Mouse (Mus musculus): ENCODE data around the gene Rplp0. TPM values are rescaled to one million over a fixed set of nuclear protein-coding genes. Genes with fewer than 3 reads are reported as not detected.
"Not testable (repeated sequence)": the region's sequence is repeated elsewhere in the genome, so short reads cannot be mapped to it uniquely, and the experiment has no call there.

Gene Rplp0
- total RNA-seq (2015): 1,875 and 2,228 TPM in 2 replicates
- 1,202 and 1,250 TPM in 2 replicates for total RNA-seq (2017)

DNA sequence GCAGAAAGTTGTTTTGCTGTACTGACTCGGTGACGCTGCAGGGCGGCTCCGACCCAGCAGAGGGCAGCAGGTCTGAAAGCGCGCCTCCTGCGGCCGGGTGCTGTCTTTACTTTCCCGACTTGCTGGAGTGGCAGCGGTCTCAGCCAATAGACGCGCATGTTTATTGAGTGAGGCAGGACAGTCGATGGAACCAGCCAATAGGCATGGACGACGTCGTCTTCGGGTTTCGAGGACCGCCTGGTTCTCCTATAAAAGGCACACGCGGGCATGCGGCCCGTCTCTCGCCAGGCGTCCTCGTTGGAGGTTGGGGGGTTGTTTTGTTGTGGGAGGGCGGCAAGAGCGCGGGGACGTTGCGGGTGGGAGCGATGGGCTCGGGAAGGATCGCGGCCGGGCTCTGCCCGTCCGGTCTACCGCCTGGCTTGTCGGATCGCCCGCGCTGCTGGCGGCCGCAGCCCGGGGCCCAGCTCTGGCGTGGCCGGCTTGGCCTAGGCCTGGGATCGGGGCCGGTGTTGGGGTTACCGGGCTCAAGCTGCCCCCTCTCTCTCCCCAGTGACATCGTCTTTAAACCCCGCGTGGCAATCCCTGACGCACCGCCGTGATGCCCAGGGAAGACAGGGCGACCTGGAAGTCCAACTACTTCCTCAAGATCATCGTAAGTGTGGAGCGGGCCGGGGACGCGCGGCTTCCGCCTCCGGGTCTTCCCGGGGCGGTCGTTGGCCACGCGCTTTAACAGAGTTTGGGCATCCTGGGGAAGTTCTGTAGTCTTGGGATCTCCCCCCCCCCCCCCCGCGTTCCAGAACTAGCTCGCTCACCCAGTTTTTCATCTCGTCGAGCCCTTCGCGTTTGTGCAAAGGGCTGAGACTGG is at the start of gene Rplp0:
Rplp0 (plus strand) TSS at position 231 of the 865 bp plus-strand sequence.
- ATAC-seq (ENCODE audit: poor library complexity, severe bottlenecking): peak; percentile 98

DNA sequence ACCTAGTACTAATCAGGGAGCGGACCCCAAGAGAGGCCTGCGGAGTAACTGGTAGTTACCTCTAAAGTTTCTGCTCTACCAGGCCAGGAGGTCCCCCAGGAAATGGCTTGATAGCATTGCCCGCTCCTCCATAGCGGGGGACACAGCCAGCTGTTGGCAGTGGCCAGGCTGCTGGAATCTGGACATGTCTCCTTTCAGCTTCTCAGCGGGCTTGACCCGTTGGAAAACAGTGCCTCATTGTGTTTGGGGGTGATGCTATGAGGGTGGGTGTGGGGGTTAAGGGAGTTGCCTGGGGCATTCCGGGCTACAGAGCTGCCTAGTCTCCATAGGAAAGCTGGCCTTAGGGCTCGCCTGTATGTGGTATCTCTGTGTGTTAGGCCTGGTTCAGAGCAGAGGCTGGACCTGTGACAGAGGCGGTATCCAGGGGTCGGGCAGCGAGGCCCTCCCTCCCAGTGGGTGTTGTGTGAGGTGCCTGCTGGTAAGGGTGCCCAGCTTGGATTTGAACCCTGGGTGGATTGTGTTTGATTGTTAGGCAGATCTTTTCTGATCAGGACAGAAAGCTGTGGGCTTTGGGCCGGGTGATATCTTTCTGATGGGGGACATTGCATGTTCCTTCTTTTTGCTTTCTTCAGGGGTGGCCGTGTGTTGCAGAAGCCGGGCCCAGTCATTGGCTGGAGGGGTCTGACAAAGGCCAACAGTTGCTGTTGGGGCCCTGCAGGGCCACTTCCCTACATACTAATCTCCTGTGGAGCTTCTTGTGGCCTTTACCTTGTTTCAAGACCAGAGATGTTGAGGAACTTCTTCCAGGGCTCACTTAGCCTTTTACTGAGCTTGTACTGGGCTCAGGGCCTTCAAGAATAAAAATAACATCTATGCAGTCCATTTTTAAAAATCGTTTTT is 49.2 kb upstream of the Rplp0 start:
- ATAC-seq (ENCODE audit: poor library complexity, severe bottlenecking): peak; percentile 38

- ATAC-seq (ENCODE audit: poor library complexity, severe bottlenecking): no peak
These were observed 46.9 kb upstream of the Rplp0 start for GRCm38 (mm10) chr5:115512375-115512774.

DNA sequence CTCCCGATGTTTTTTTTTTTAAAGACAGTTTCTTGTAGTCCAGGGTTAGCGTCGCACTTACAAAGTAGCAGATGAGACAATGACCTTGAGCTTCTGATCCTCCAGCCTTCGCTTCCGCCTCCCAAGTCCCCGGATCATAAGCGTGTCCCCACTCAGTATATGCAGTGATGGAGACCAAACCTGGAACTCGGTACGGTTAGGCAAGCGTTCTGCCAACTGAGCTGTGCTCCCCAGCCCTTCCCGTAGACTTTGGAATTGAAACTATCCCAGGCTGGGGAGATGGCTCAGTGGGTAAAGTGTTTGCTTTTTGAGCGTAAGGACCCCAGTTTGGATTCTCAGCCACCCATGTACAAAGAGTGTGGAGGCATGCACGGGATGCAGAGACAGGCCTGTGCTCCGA is 46.0 kb upstream of the Rplp0 start:
- ATAC-seq (ENCODE audit: poor library complexity, severe bottlenecking): no peak

GRCm38 (mm10) chr5:115513721-115514120 is 45.5 kb upstream of the Rplp0 start:
- ATAC-seq (ENCODE audit: poor library complexity, severe bottlenecking): no peak

GRCm38 (mm10) chr5:115514346-115514745 is 44.9 kb upstream of the Rplp0 start:
- no peak for ATAC-seq (ENCODE audit: poor library complexity, severe bottlenecking)

DNA sequence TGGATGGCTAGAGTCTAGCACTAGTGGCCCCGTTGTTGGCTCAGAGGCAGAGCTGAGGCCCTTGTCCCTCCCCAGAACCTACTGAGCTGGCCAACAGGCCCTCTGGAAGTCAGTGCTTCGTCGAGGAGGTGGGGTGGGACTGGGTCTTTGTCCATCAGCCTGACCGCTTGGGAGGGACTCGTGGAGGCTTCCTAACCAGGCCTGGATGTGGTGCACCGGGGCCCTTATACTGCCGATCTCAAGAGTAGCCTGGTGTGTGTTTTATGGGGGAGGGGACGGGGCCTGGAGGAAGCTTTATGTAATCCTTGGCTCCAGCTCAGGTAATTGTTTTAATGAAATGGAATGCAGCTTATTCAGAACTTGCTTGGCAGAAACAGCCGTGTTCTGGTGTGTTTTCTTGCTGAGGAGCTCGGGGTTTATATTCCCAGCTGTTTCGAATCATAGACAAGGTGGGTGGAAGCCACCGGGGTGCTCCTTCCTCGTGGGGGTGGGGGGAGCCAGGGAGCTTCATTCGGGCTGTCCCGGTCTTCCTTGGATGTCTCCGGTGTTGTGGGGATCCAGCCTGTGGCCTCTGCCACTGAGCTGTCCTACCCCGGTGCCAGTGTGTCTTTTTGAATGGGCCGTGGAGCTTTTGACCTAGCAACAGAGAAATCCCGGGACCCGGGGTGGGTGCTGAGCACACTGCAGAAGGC is 44.2 kb upstream of the Rplp0 start:
- ATAC-seq (ENCODE audit: poor library complexity, severe bottlenecking): no peak

DNA sequence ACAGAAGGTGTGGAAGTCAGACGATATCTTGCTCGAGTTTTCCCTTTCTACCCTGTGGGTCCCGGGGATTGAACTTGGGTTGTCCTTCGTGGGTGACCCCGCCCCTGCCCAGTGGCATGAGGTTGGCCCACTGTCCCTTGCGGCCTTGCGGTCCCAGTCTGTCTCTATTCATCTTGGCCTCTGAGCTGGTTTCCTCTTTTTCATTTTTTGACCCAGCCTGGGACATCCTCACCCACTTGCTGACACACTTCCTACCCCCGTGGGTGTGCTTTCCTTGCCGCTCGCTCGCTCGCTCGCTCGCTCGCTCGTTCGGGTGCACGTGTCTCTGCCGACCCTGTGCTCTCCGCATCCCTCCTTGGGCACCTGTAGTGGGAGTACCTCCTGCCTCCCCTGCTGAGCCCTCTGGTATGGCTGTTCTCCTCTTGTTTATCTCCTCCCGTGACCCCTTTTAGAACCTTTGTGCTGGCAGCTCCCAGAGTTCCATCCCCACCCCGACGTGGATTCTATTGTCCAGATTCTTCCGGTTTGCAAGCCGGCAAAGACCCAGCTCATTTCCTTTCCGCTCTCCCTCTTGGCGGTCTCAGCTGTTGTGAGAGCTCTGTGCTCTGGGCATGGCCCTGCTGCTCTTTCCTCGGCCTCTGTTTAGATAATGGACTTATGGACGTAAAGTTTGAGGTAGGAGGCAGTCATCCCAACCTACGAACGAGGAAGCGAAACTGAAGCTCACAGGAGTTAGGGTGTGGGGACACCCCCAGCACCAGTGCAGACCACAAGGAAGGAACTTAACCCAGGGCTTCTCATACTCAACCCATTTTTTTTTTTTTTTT is 43.0 kb upstream of the Rplp0 start:
- peak; percentile 87 for ATAC-seq (ENCODE audit: poor library complexity, severe bottlenecking)

DNA sequence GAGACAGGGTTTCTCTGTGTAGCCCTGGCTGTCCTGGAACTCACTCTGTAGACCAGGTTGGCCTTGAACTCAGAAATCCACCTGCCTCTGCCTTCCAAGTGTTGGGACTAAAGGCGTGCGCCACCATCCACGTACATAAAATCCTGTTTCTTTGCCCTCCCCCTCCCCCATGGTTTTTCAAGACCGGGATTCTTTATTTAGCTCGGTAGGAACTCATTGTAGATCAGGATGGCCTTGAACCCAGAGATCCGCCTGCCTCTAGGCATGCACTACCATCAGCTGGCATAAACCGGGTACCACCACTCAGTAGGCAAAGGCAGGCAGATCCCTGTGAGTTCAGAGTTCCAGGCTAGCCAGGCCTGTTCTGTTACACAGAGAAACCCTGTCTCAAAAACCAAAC is 42.4 kb upstream of the Rplp0 start:
- no peak for ATAC-seq (ENCODE audit: poor library complexity, severe bottlenecking)

DNA sequence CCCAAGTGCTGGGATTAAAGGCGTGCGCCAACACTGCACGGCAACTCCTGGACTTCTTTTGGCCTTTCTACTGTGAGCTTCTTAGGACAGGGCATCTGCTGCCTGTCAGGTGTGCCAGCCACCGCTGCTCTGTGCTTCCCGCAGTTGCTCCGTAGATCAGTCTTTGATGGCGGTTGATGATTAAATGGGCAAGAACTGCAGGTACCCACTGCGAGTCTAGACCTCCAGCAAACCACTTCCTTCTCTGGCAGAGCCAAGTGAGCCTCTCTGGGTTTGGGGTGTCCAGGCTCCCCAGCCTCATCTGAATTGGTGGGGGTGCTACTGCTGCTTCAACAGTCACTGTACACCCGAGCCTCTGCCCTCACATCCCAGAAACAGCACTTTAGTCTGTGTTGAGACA is 41.8 kb upstream of the Rplp0 start:
- ATAC-seq (ENCODE audit: poor library complexity, severe bottlenecking): no peak

DNA sequence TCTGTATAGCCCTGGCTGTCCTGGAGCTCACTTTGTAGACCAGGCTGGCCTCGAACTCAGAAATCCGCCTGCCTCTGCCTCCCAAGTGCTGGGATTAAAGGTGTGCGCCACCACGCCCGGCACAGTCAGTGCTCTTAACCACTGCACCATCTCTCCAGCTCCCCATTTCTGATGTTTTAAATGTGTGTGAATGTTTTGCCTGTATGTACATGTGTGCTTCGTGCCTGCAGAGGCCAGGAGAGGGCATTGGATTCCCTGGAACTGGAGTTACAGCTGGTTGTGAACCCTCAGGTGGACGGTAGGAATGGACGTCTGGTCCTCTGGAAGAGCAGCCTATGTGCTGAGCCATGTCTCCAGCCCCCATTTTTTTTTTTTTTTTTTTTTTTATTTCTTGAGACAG is 41.1 kb upstream of the Rplp0 start:
- ATAC-seq (ENCODE audit: poor library complexity, severe bottlenecking): not testable (repeated sequence)

GRCm38 (mm10) chr5:115520325-115520869 is 38.9 kb upstream of the Rplp0 start:
- 0 out of 2 replicates have a peak, but pooled peaks have one; percentile 1 for ATAC-seq (ENCODE audit: poor library complexity, severe bottlenecking)

DNA sequence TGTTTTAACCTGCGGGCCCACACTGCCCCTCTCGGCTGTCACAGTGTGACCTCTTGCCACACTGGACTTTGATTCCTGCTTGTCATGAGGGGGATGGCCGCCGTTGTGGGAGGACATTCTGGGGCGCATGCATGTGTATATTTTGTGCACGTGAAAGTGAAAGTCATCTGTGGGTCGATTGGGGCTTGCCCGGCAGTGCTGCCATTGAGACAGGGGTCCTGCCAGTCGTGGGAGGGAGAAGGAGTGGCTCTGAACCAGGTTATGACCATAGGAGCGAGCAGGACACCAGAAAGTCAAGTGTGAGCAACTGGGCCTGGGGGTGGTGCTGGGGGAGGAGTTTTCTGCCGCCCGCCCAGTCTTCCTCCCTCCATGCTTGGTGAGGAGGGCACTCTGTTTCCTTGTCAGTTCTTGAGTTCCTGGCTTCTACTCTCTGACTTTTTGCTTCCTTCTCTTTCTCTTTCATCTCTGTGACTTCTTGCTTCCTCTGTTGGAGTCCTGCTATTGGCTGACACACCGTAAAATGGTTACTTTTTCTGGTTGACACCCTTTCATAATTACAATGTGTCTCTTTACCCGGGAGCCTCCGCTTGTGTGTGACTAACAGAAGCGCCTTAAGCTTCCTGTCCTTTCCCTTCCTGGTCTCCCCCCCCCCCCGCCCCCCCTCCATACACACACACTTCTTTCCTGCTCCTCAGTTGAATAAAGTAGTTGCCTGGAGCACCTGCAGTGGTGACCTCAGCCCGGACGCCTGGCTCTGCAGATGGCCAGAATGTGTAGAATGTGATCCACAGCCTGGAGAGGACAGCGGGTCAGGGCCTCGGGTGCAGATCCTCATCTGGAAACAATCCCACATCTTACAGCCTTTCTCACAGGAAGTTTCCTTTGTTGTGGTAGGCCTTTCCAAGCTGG is 37.5 kb upstream of the Rplp0 start:
- peak; percentile 74 for ATAC-seq (ENCODE audit: poor library complexity, severe bottlenecking)

GRCm38 (mm10) chr5:115522531-115522930 is 36.7 kb upstream of the Rplp0 start:
- no peak for ATAC-seq (ENCODE audit: poor library complexity, severe bottlenecking)

GRCm38 (mm10) chr5:115522981-115523499 is 36.2 kb upstream of the Rplp0 start:
- ATAC-seq (ENCODE audit: poor library complexity, severe bottlenecking): no peak

GRCm38 (mm10) chr5:115523971-115524370 is 35.3 kb upstream of the Rplp0 start:
- no peak for ATAC-seq (ENCODE audit: poor library complexity, severe bottlenecking)

- no peak for ATAC-seq (ENCODE audit: poor library complexity, severe bottlenecking)
These were observed 34.8 kb upstream of the Rplp0 start for GRCm38 (mm10) chr5:115524471-115524870.

DNA sequence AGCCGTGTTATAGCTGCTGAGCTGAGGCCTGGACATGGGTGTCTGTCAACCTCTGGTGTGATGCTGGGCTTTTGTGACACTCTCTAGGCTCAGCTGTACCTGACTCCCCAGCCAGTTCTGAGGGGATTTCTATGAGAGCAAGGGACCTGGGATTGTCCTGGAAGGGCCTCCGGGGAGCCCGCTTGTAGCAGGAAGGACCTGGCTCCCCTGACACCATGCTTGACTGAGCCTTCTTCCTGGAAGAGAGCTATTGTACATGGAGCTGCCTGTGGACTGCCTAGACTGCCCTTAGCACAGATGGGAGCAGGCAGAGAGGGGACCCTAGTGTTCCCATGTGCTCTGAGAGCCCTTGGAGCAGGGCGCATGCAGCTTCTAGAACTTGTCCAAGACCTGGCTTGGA is 33.9 kb upstream of the Rplp0 start:
- ATAC-seq (ENCODE audit: poor library complexity, severe bottlenecking): no peak

GRCm38 (mm10) chr5:115525943-115526342 is 33.3 kb upstream of the Rplp0 start:
- ATAC-seq (ENCODE audit: poor library complexity, severe bottlenecking): no peak
